Mouse (Mus musculus): ENCODE results near the gene St6galnac4. TPM values are rescaled to one million over a fixed set of nuclear protein-coding genes. Genes with fewer than 3 reads are reported as not detected.

St6galnac4 gene
- polyA plus RNA-seq, 1 experiment, result 18.9 TPM

DNA sequence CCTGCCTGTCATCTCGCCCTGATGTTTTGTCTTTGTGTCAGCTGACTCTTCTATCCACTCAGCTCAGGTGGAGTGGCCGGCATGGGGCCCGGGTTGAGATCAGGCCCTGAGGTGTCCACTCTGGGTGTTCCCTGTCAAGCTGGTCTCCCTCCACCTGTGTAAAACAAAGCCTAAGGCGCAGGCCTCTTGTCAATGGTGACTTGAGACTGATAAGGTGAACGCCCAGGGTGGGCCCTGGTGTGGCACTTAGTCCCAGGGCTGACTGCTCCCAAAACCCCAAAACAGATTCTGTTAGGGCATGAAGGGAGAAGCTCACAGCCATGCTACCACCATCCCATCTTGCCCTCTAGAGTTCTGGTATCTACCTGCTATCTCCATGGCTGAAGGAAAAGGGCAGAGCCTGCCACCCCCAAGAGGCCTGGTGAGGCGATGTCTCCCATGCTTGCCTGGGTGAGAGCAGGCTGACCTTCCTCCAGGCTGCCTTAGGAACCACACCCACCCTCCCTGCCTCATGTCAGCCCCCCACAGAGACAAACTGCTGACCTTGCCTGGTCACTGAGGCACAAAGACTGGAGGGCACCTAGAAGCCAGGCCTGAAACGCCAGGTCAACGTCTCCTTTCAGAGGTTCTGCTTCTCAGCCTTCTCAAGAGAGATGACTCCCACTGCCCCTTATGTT, 58.0 kb downstream of the St6galnac4 start:
- Histone ChIP-seq H3K27me3 (replicated peaks) (no peaks in the 10 kb centered on the region), H3K4me3 (replicated peaks) (peak overlapping the region; percentile 8)

DNA sequence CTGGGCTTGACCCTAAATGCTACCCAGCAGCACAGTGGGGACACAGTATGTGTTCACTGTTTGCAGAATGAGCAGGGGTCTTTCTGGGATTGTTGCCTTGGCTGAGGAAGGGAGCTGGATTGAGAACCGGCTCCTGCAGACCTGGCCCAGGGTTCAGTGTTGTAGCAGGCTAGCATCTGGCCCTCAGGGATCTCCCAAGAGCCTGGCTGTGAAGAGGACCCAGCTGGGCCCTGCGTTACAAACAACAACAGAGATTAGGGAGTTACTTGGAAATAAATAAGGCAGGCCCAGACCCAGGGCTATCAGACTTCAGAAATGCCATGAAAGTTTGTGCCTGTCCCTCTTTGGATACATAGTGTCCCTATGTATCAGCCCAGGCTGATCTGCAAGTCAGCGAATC, 58.8 kb downstream of the St6galnac4 start:
- Histone ChIP-seq H3K36me3 (replicated peaks; ENCODE audit: low read length) (peaks cover 24% of the 10 kb centered on the region), H3K9me3 (no peaks in the 10 kb centered on the region), H3K4me3 (replicated peaks) (peak overlapping the region; percentile 0), H3K4me1 (peaks cover 91% of the 10 kb centered on the region), H3K27me3 (replicated peaks) (no peaks in the 10 kb centered on the region)
- no peak for TF ChIP-seq GATA1 (IDR thresholded peaks at IDR 0.05; ENCODE audit: borderline replicate concordance, low read length)

More for the DNA sequence above, 58.0 kb downstream of the St6galnac4 start:
- Histone ChIP-seq H3K4me1 (peaks cover 92% of the 10 kb centered on the region), H3K36me3 (replicated peaks; ENCODE audit: low read length) (peaks cover 16% of the 10 kb centered on the region), H3K9me3 (no peaks in the 10 kb centered on the region)
- TF ChIP-seq GATA1 (IDR thresholded peaks at IDR 0.05; ENCODE audit: borderline replicate concordance, low read length), result no peak
- no peak for TF ChIP-seq FLI1 (IDR thresholded peaks at IDR 0.05; ENCODE audit: low read length)

DNA sequence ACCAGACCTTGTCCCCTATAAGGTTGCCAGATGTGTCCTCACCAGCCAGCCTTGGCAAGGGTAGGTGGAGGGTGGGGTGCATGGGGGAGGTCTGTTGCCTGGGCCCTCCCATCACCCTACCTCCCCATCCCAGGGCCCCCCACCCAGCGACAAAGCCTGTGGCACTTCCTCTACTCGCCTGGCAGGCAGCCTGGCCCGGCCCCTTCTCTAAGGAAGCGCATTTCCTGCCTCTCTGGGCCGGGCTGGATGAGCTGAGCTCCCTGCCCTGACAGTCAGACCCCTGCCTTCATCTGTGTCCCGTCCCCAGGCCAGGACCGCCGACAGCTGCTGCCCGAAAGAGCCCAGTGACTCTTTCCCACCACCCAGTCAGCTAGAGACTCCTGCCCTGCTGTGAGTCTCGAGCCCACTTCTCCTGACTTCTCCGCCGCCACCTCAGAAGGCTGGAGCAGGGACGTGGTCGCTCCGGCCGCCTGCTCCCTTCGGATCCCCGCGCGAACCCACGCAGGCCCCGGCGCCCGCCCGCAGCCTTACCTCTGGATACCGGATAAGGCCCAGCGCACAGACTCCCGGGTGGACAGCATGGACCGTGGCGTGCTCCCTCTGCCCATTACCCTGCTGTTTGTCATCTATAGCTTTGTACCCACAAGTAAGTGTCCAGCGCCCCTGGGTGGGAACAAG, 59.6 kb downstream of the St6galnac4 start, which contains the start of gene Eng:
Gene Eng, plus strand, starts transcription at position 217 of the 678 bp plus-strand sequence.
- TF ChIP-seq FLI1 (IDR thresholded peaks at IDR 0.05; ENCODE audit: low read length) (no peak), GATA1 (IDR thresholded peaks at IDR 0.05; ENCODE audit: borderline replicate concordance, low read length) (no peak)
- H3K9me3 ChIP-seq, result no peaks in the 10 kb centered on the region
- H3K4me1 ChIP-seq, result peaks cover 96% of the 10 kb centered on the region
- peak within 1 kb of the TSS; percentile 94 for H3K4me3 ChIP-seq (replicated peaks)
- H3K27me3 ChIP-seq (replicated peaks), result no peaks in the 10 kb centered on the region
- peaks cover 32% of the 10 kb centered on the region for H3K36me3 ChIP-seq (replicated peaks; ENCODE audit: low read length)

DNA sequence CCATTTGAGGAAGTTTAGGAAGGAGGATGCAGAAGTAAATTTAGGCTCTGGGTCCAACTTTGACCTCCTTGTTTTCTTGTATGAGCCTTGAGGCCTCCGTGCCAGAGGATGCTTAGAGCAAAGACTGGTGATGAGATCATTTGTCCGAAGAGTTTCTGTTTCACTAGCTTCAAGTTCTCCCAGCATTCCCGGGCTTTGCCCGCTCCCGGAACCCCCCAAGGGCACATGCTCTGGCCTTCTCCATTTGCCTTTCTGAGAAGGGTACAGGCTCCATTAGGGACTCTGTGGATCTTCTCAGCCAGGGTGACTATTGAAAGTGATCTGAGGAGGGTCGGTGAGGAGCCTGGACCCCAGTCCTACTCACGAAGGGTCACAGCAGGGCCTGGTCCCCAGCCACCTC, 60.5 kb downstream of the St6galnac4 start:
- H3K4me3 ChIP-seq (replicated peaks), result peak overlapping the region; percentile 94

More for the DNA sequence above, 60.5 kb downstream of the St6galnac4 start:
- H3K4me1 ChIP-seq, result peaks cover 93% of the 10 kb centered on the region
- no peaks in the 10 kb centered on the region for H3K27me3 ChIP-seq (replicated peaks)
- TF ChIP-seq GATA1 (IDR thresholded peaks at IDR 0.05; ENCODE audit: borderline replicate concordance, low read length) (no peak), FLI1 (IDR thresholded peaks at IDR 0.05; ENCODE audit: low read length) (no peak)
- no peaks in the 10 kb centered on the region for H3K9me3 ChIP-seq
- peaks cover 41% of the 10 kb centered on the region for H3K36me3 ChIP-seq (replicated peaks; ENCODE audit: low read length)

Other genes starting within 250 kb of the St6galnac4 start
- 103 and 163 TPM in 2 replicates for gene Ciz1, start 234.8 kb upstream of the St6galnac4 start, polyA plus RNA-seq (2012; ENCODE audit: insufficient read depth, low replicate concordance)
- gene Dnm1, start 233.8 kb upstream of the St6galnac4 start, polyA plus RNA-seq (2012; ENCODE audit: insufficient read depth, low replicate concordance), result 3.6 and 6.2 TPM in 2 replicates
- gene 1110008P14Rik, start 205.2 kb upstream of the St6galnac4 start, polyA plus RNA-seq (2012; ENCODE audit: insufficient read depth, low replicate concordance), result 74.3 and 79.5 TPM in 2 replicates
- 15.0 and 32.0 TPM in 2 replicates for gene Lcn2, start 198.8 kb upstream of the St6galnac4 start, polyA plus RNA-seq (2012; ENCODE audit: insufficient read depth, low replicate concordance)
- gene Ptges2, start 191.2 kb upstream of the St6galnac4 start, polyA plus RNA-seq (2012; ENCODE audit: insufficient read depth, low replicate concordance), result 2.5 and 3.4 TPM in 2 replicates
- 3.9 and 10.8 TPM in 2 replicates for gene Naif1, start 136.6 kb upstream of the St6galnac4 start, polyA plus RNA-seq (2012; ENCODE audit: insufficient read depth, low replicate concordance)
- gene Slc25a25, start 135.7 kb upstream of the St6galnac4 start, polyA plus RNA-seq (2012; ENCODE audit: insufficient read depth, low replicate concordance), result 7.3 and 7.9 TPM in 2 replicates
- gene Fam102a, start 51.8 kb upstream of the St6galnac4 start, polyA plus RNA-seq (2012; ENCODE audit: insufficient read depth, low replicate concordance), result 0.64 and 1.8 TPM in 2 replicates
- gene Dpm2, start 16.2 kb upstream of the St6galnac4 start, polyA plus RNA-seq (2012; ENCODE audit: insufficient read depth, low replicate concordance), result 2.8 and 10.0 TPM in 2 replicates
- gene Pip5kl1, start 12.3 kb upstream of the St6galnac4 start, polyA plus RNA-seq (2012; ENCODE audit: insufficient read depth, low replicate concordance), result not detected in 2 replicates
- not detected in 2 replicates for gene 9430097D07Rik, start 11.4 kb upstream of the St6galnac4 start, polyA plus RNA-seq (2012; ENCODE audit: insufficient read depth, low replicate concordance)
- 36.4 and 40.9 TPM in 2 replicates for gene St6galnac6, start 12.6 kb downstream of the St6galnac4 start, polyA plus RNA-seq (2012; ENCODE audit: insufficient read depth, low replicate concordance)
- gene Ak1, start 34.7 kb downstream of the St6galnac4 start, polyA plus RNA-seq (2012; ENCODE audit: insufficient read depth, low replicate concordance), result 11.0 and 12.2 TPM in 2 replicates
- 90.6 and 227 TPM in 2 replicates for gene Eng, start 59.5 kb downstream of the St6galnac4 start, polyA plus RNA-seq (2012; ENCODE audit: insufficient read depth, low replicate concordance)
- gene Fpgs, start 117.0 kb downstream of the St6galnac4 start, polyA plus RNA-seq (2012; ENCODE audit: insufficient read depth, low replicate concordance), result 39.7 and 57.5 TPM in 2 replicates
- gene Cdk9, start 126.0 kb downstream of the St6galnac4 start, polyA plus RNA-seq (2012; ENCODE audit: insufficient read depth, low replicate concordance), result 148 and 403 TPM in 2 replicates
- gene Sh2d3c, start 134.0 kb downstream of the St6galnac4 start, polyA plus RNA-seq (2012; ENCODE audit: insufficient read depth, low replicate concordance), result 13.4 and 21.1 TPM in 2 replicates
- 3.0 TPM in 1 of 2 replicates, not detected in the other for gene 6330409D20Rik, start 153.9 kb downstream of the St6galnac4 start, polyA plus RNA-seq (2012; ENCODE audit: insufficient read depth, low replicate concordance)
- 30.1 and 93.0 TPM in 2 replicates for gene Tor2a, start 170.1 kb downstream of the St6galnac4 start, polyA plus RNA-seq (2012; ENCODE audit: insufficient read depth, low replicate concordance)
- gene Ttc16, start 188.5 kb downstream of the St6galnac4 start, polyA plus RNA-seq (2012; ENCODE audit: insufficient read depth, low replicate concordance), result 0.03 and 1.9 TPM in 2 replicates
- 2.6 TPM in 1 of 2 replicates, not detected in the other for gene Ptrh1, start 188.7 kb downstream of the St6galnac4 start, polyA plus RNA-seq (2012; ENCODE audit: insufficient read depth, low replicate concordance)
- gene Cfap157, start 197.3 kb downstream of the St6galnac4 start, polyA plus RNA-seq (2012; ENCODE audit: insufficient read depth, low replicate concordance), result not detected in 2 replicates

Measured in megakaryocyte, embryonic 14.5 days (primary cell).